Mouse (Mus musculus): ENCODE data around the gene Vezt. TPM values are rescaled to one million over a fixed set of nuclear protein-coding genes. Genes with fewer than 3 reads are reported as not detected.

Vezt gene
- polyA plus RNA-seq, 2 experiments: 23.8 to 27.7 TPM

DNA sequence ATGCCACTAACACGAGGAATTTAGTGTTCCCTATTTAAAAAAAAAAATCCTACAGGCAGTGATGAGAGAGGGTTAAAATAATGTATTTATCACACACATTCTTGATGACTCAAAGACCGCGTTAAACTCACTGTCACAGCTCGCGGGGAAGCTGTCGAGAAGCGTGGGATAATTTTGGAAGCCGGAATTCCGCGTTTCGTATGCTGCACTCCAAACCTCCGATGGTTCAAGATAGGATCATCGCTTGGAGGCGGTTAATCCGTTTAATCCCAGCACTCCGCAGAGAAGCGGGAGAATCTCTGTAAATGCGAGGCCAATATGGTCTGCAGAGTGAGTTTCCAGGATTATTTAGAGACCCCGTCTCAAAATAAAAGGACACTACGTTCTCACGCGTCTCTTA lies 145.6 kb downstream of the Vezt start:
- H3K4me1 ChIP-seq (ENCODE audit: control insufficient read depth, insufficient read depth, low read length): peaks cover 8% of the 10 kb centered on the region
- H3K27ac ChIP-seq (replicated peaks; ENCODE audit: low read depth, low read length): 0 out of 2 replicates have a peak overlapping the region, but pooled peaks have one; percentile 2
- 1% methylated on average over 22 of the region's 22 CpGs for WGBS
- H3K4me3 ChIP-seq (replicated peaks; ENCODE audit: low read length): peak overlapping the region; percentile 91
- H3K36me3 ChIP-seq (ENCODE audit: control insufficient read depth, insufficient read depth, low read length): peaks cover 21% of the 10 kb centered on the region
- H3K27me3 ChIP-seq (ENCODE audit: control insufficient read depth, insufficient read depth, low read length): no peaks in the 10 kb centered on the region
- 0 out of 2 replicates have a peak, but pooled peaks cover under 1% of the 10 kb centered on the region for H3K9me3 ChIP-seq (ENCODE audit: control insufficient read depth, low read length)
- no peak for TF ChIP-seq POLR2A (IDR thresholded peaks at IDR 0.05; ENCODE audit: borderline replicate concordance, extremely low read depth, insufficient read depth, insufficient read length)
- H3K4me2 ChIP-seq (replicated peaks; ENCODE audit: low read depth, low read length, severe bottlenecking): peak overlapping the region; percentile 84
- peak overlapping the region; percentile 86 for H3K9ac ChIP-seq (ENCODE audit: low read depth, low read length, severe bottlenecking)
- ATAC-seq (ENCODE audit: low FRiP score, low read depth) (no peak; the same call in 1 of the 2 replicates), DNase-seq (ENCODE audit: low spot score) (no peak)

DNA sequence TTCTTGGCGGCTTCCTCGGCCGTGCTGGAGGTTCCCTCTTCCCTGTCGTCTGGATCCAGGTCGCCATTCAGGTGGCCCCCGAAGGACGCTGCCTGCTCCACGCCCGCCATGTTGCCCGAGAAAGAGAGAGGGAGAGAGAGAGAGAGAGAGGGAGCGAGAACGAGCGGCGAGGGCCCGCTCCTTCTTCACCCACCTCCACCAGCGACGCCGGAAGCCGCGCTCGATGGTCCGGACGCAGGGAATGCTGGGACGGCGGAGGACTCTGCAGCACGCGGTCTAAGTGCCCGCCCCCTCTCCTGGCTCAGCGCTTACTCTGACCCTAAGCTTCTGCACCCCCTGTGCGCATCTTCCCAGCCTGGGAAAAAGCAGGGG lies 146.1 kb downstream of the Vezt start:
- Histone ChIP-seq H3K4me2 (replicated peaks; ENCODE audit: low read depth, low read length, severe bottlenecking) (peak overlapping the region; percentile 84), H3K4me3 (replicated peaks; ENCODE audit: low read length) (peak overlapping the region; percentile 91), H3K9me3 (ENCODE audit: control insufficient read depth, low read length) (0 out of 2 replicates have a peak, but pooled peaks cover 4% of the 10 kb centered on the region), H3K9ac (ENCODE audit: low read depth, low read length, severe bottlenecking) (peak overlapping the region; percentile 86), H3K4me1 (ENCODE audit: control insufficient read depth, insufficient read depth, low read length) (peaks cover 8% of the 10 kb centered on the region), H3K27ac (replicated peaks; ENCODE audit: low read depth, low read length) (peak overlapping the region; percentile 87), H3K27me3 (ENCODE audit: control insufficient read depth, insufficient read depth, low read length) (no peaks in the 10 kb centered on the region), H3K36me3 (ENCODE audit: control insufficient read depth, insufficient read depth, low read length) (peaks cover 25% of the 10 kb centered on the region)
- peak; percentile 94 for TF ChIP-seq POLR2A (IDR thresholded peaks at IDR 0.05; ENCODE audit: borderline replicate concordance, extremely low read depth, insufficient read depth, insufficient read length)
- 0% methylated on average over 20 of the region's 30 CpGs for WGBS
- DNase-seq (ENCODE audit: low spot score) (peak; percentile 92), ATAC-seq (ENCODE audit: low FRiP score, low read depth) (peak; percentile 98)

MicroRNA genes within 50 kb of the gene (microRNA counts, 519-probe panel; counts per million panel counts)
- microRNA mmu-miR-331-3p: 2,815 counts per million, percentile 50 among the panel's probes with 10 or more counts
- microRNA mmu-miR-331-5p: 1,590 counts per million, percentile 12 among the panel's probes with 10 or more counts

Small RNAs within 50 kb of the gene (microRNA-seq; reads per million reads assigned to microRNA genes)
- gene Mir331: 69.1 reads per million, percentile 41 among the genes with 10 or more reads in this experiment

Other genes starting within 250 kb of the Vezt start
- 0.70 and 0.88 TPM in 2 replicates for gene Usp44, start 204.3 kb downstream of the Vezt start, polyA plus RNA-seq (2012; rRNA removed)
- gene Usp44, start 204.3 kb downstream of the Vezt start, polyA plus RNA-seq (2014; fragmentation: Nextera tagmentation; extraction: Ambion mirVana): 0.70 and 1.1 TPM in 2 replicates
- gene Metap2, start 138.7 kb downstream of the Vezt start, polyA plus RNA-seq (2012; rRNA removed): 94.7 and 143 TPM in 2 replicates
- gene Metap2, start 138.7 kb downstream of the Vezt start, polyA plus RNA-seq (2014; fragmentation: Nextera tagmentation; extraction: Ambion mirVana): 182 and 194 TPM in 2 replicates
- 5.5 and 5.9 TPM in 2 replicates for gene Fgd6, start 184 bp upstream of the Vezt start, polyA plus RNA-seq (2012; rRNA removed)
- 3.2 TPM in 2 replicates for gene Fgd6, start 184 bp upstream of the Vezt start, polyA plus RNA-seq (2014; fragmentation: Nextera tagmentation; extraction: Ambion mirVana)
- 11.5 and 13.4 TPM in 2 replicates for gene Nr2c1, start 112.2 kb upstream of the Vezt start, polyA plus RNA-seq (2012; rRNA removed)
- 7.9 and 9.5 TPM in 2 replicates for gene Nr2c1, start 112.2 kb upstream of the Vezt start, polyA plus RNA-seq (2014; fragmentation: Nextera tagmentation; extraction: Ambion mirVana)
- 115 and 198 TPM in 2 replicates for gene Ndufa12, start 162.9 kb upstream of the Vezt start, polyA plus RNA-seq (2012; rRNA removed)
- 349 and 377 TPM in 2 replicates for gene Ndufa12, start 162.9 kb upstream of the Vezt start, polyA plus RNA-seq (2014; fragmentation: Nextera tagmentation; extraction: Ambion mirVana)

Data from limb, embryonic 14.5 days (tissue).